Mouse (Mus musculus) liver, postnatal 0 days (tissue): ENCODE data around the gene Tmem238l. TPM values are rescaled to one million over a fixed set of nuclear protein-coding genes. Genes with fewer than 3 reads are reported as not detected.

Source experiments
- ATAC-seq: fragments of 200-750 bp; cut with Nextera tagmentation; 2 replicates; pipeline ENCODE4 v1.8.0; 2017; ENCODE audit warnings: mild to moderate bottlenecking, moderate library complexity
- DNase-seq: peaks from one replicate; pipeline ENCODE4 v3.0.0-alpha.2; 2016
- H3K27ac ChIP-seq: fragments of 300-500 bp; sonication (generic); 2 replicates; pipeline ENCODE4 v1.5.1; 2014; ENCODE audit warnings: antibody characterized with exemption, moderate library complexity, mild to moderate bottlenecking, low read depth
- H3K27me3 ChIP-seq: fragments of 300-500 bp; sonication (generic); 2 replicates; pipeline ENCODE4 v1.6.1; 2014; ENCODE audit warnings: low read length, control low read depth, mixed read lengths; ENCODE audit not compliant: insufficient read depth
- H3K36me3 ChIP-seq: fragments of 300-500 bp; sonication (generic); replicated peaks from 2 replicates; pipeline ENCODE4 v1.6.1; 2014; ENCODE audit warnings: mild to moderate bottlenecking, control low read depth, low read length, moderate library complexity, mixed read lengths; ENCODE audit not compliant: insufficient read depth
- H3K4me1 ChIP-seq: fragments of 300-500 bp; sonication (generic); 2 replicates; pipeline ENCODE4 v1.6.1; 2014; ENCODE audit warnings: antibody characterized with exemption, mild to moderate bottlenecking, control low read depth; ENCODE audit not compliant: insufficient read depth
- H3K4me2 ChIP-seq: fragments of 300-500 bp; sonication (generic); 2 replicates; pipeline ENCODE4 v1.6.1; 2014; ENCODE audit warnings: low read depth, mild to moderate bottlenecking, low read length, moderate library complexity, mixed read lengths
- H3K4me3 ChIP-seq: fragments of 300-500 bp; sonication (generic); 2 replicates; pipeline ENCODE4 v1.5.1; 2014; ENCODE audit warnings: low read depth, low read length
- H3K9ac ChIP-seq: fragments of 300-500 bp; sonication (generic); replicated peaks from 2 replicates; pipeline ENCODE4 v1.6.1; 2014; ENCODE audit warnings: mild to moderate bottlenecking, moderate library complexity
- H3K9me3 ChIP-seq: fragments of 300-500 bp; sonication (generic); 2 replicates; pipeline ENCODE4 v1.6.1; 2016; ENCODE audit warnings: mild to moderate bottlenecking, control low read depth, low read length, mixed read lengths
- CTCF ChIP-seq: sonication (generic); IDR thresholded peaks from 2 replicates; pipeline ENCODE4 v1.5.1; 2016; ENCODE audit warnings: antibody characterized with exemption, low read depth
- EP300 ChIP-seq: IDR thresholded peaks from 2 replicates; pipeline ENCODE4 v1.6.1; 2016; ENCODE audit warnings: antibody characterized with exemption, low read depth, mild to moderate bottlenecking
- WGBS: fragments of 180-500 bp; shearing (Covaris S2); extraction: QIAGEN DNeasy Blood & Tissue Kit; methylation state at CpG from one replicate; pipeline ENCODE4 v1.1.7; 2014; ENCODE audit not compliant: insufficient replicate concordance; 5-methylcytosine and 5-hydroxymethylcytosine counted together
- polyA plus RNA-seq: library from polyadenylated mRNA; unstranded; fragments of >200 nt; fragmentation: Nextera tagmentation; extraction: Ambion mirVana; gene quantifications from 2 replicates; pipeline ENCODE4 v1.2.1, GENCODE M21; 2015

Gene Tmem238l
- polyA plus RNA-seq, 1 experiment from 2014 or later: not detected

GRCm38 (mm10) chr11:66984165-66985135 is 28.0 kb downstream of the Tmem238l start:
- Histone ChIP-seq H3K27me3 (0 out of 2 replicates have a peak, but pooled peaks cover 8% of the 10 kb centered on the region), H3K9ac (peak overlapping the region; percentile 8; the same call in 1 of the 2 replicates), H3K4me3 (peak overlapping the region; percentile 38), H3K27ac (no peak overlapping the region), H3K4me2 (peak overlapping the region; percentile 73), H3K9me3 (no peaks in the 10 kb centered on the region), H3K4me1 (peaks cover 5% of the 10 kb centered on the region; the same call in 1 of the 2 replicates), H3K36me3 (no peaks in the 10 kb centered on the region)
- no peak for TF ChIP-seq EP300
- TF ChIP-seq CTCF: peak; percentile 89
- ATAC-seq (0 out of 2 replicates have a peak, but pooled peaks have one; percentile 25), DNase-seq (peak; percentile 77)
- 8% methylated on average over 28 of the region's 28 CpGs for WGBS

- TF ChIP-seq EP300 (no peak), CTCF (no peak)
- peak overlapping the region; percentile 8 for H3K9ac ChIP-seq
- no peak overlapping the region for H3K27ac ChIP-seq
- no peaks in the 10 kb centered on the region for H3K36me3 ChIP-seq
- 0 out of 2 replicates have a peak, but pooled peaks cover 8% of the 10 kb centered on the region for H3K27me3 ChIP-seq
- H3K4me1 ChIP-seq: peaks cover 5% of the 10 kb centered on the region; the same call in 1 of the 2 replicates
- H3K4me3 ChIP-seq: peak overlapping the region; percentile 38
- H3K4me2 ChIP-seq: peak overlapping the region; percentile 73
- no peak for ATAC-seq
- H3K9me3 ChIP-seq: no peaks in the 10 kb centered on the region
- 22% methylated on average over 11 of the region's 11 CpGs for WGBS
- no peak for DNase-seq
Observed at GRCm38 (mm10) chr11:66985136-66985702, 28.8 kb downstream of the Tmem238l start.

- Histone ChIP-seq H3K4me2 (no peak overlapping the region), H3K27ac (no peak overlapping the region), H3K9me3 (no peaks in the 10 kb centered on the region), H3K9ac (no peak overlapping the region), H3K36me3 (no peaks in the 10 kb centered on the region), H3K4me1 (no peaks in the 10 kb centered on the region), H3K27me3 (no peaks in the 10 kb centered on the region), H3K4me3 (no peak overlapping the region)
- ATAC-seq (no peak), DNase-seq (no peak)
- no peak for TF ChIP-seq EP300
- TF ChIP-seq CTCF: no peak
- 50% methylated on average over 2 of the region's 2 CpGs for WGBS
Observed at GRCm38 (mm10) chr11:66992150-66992549, 35.7 kb downstream of the Tmem238l start.

GRCm38 (mm10) chr11:66993674-66994073 is 37.2 kb downstream of the Tmem238l start:
- Histone ChIP-seq H3K27me3 (no peaks in the 10 kb centered on the region), H3K4me2 (no peak overlapping the region), H3K4me1 (no peaks in the 10 kb centered on the region), H3K9me3 (no peaks in the 10 kb centered on the region), H3K9ac (no peak overlapping the region), H3K27ac (no peak overlapping the region), H3K4me3 (no peak overlapping the region), H3K36me3 (no peaks in the 10 kb centered on the region)
- TF ChIP-seq CTCF: no peak
- TF ChIP-seq EP300: no peak
- WGBS: 38% methylated on average over 1 of the region's 1 CpGs
- DNase-seq: no peak
- ATAC-seq: no peak

- H3K4me3 ChIP-seq: no peak overlapping the region
- no peak overlapping the region for H3K9ac ChIP-seq
- ATAC-seq (no peak), DNase-seq (no peak)
- no peak for TF ChIP-seq EP300
- no peak for TF ChIP-seq CTCF
- no peak overlapping the region for H3K4me2 ChIP-seq
- no peaks in the 10 kb centered on the region for H3K9me3 ChIP-seq
- no peaks in the 10 kb centered on the region for H3K27me3 ChIP-seq
- no peaks in the 10 kb centered on the region for H3K36me3 ChIP-seq
- 70% methylated on average over 4 of the region's 4 CpGs for WGBS
- no peak overlapping the region for H3K27ac ChIP-seq
- H3K4me1 ChIP-seq: no peaks in the 10 kb centered on the region
Observed at GRCm38 (mm10) chr11:66996446-66996845, 40.0 kb downstream of the Tmem238l start.
